Mouse (Mus musculus) hindbrain, embryonic 12.5 days (tissue): ENCODE data around the gene Smyd5. TPM values are rescaled to one million over a fixed set of nuclear protein-coding genes. Genes with fewer than 3 reads are reported as not detected.

Source experiments
- ATAC-seq: fragments of 200-750 bp; cut with Nextera tagmentation; 2 replicates; pipeline ENCODE4 v1.8.0; 2017; ENCODE audit warnings: moderate TSS enrichment; ENCODE audit not compliant: low FRiP score
- H3K27ac ChIP-seq: fragments of 300-500 bp; sonication (generic); 2 replicates; pipeline ENCODE4 v1.5.1; 2016; ENCODE audit warnings: mild to moderate bottlenecking
- H3K27me3 ChIP-seq: fragments of 300-500 bp; sonication (generic); 2 replicates; pipeline ENCODE4 v1.6.1; 2016; ENCODE audit warnings: mild to moderate bottlenecking
- H3K36me3 ChIP-seq: fragments of 300-500 bp; sonication (generic); 2 replicates; pipeline ENCODE4 v1.6.1; 2016; ENCODE audit warnings: mild to moderate bottlenecking
- H3K4me1 ChIP-seq: fragments of 300-500 bp; sonication (generic); 2 replicates; pipeline ENCODE4 v1.6.1; 2016
- H3K4me2 ChIP-seq: fragments of 300-500 bp; sonication (generic); replicated peaks from 2 replicates; pipeline ENCODE4 v1.6.1; 2016; ENCODE audit warnings: mild to moderate bottlenecking
- H3K4me3 ChIP-seq: fragments of 300-500 bp; sonication (generic); 2 replicates; pipeline ENCODE4 v1.5.1; 2016; ENCODE audit warnings: mild to moderate bottlenecking
- H3K9ac ChIP-seq: fragments of 300-500 bp; sonication (generic); 2 replicates; pipeline ENCODE4 v1.6.1; 2016; ENCODE audit warnings: mild to moderate bottlenecking, moderate library complexity
- H3K9me3 ChIP-seq: fragments of 300-500 bp; sonication (generic); replicated peaks from 2 replicates; pipeline ENCODE4 v1.6.1; 2016; ENCODE audit warnings: mild to moderate bottlenecking
- WGBS: fragments of 180-500 bp; shearing (Covaris S2); methylation state at CpG from one replicate; pipeline ENCODE4 v1.1.7; 2016; 5-methylcytosine and 5-hydroxymethylcytosine counted together
- polyA plus RNA-seq: library from polyadenylated mRNA; unstranded; fragments of >200 nt; fragmentation: Nextera tagmentation; extraction: Ambion mirVana; gene quantifications from 2 replicates; pipeline ENCODE4 v1.2.1, GENCODE M21; 2016

Gene Smyd5
- polyA plus RNA-seq, 1 experiment from 2014 or later, result 59.8 TPM

DNA sequence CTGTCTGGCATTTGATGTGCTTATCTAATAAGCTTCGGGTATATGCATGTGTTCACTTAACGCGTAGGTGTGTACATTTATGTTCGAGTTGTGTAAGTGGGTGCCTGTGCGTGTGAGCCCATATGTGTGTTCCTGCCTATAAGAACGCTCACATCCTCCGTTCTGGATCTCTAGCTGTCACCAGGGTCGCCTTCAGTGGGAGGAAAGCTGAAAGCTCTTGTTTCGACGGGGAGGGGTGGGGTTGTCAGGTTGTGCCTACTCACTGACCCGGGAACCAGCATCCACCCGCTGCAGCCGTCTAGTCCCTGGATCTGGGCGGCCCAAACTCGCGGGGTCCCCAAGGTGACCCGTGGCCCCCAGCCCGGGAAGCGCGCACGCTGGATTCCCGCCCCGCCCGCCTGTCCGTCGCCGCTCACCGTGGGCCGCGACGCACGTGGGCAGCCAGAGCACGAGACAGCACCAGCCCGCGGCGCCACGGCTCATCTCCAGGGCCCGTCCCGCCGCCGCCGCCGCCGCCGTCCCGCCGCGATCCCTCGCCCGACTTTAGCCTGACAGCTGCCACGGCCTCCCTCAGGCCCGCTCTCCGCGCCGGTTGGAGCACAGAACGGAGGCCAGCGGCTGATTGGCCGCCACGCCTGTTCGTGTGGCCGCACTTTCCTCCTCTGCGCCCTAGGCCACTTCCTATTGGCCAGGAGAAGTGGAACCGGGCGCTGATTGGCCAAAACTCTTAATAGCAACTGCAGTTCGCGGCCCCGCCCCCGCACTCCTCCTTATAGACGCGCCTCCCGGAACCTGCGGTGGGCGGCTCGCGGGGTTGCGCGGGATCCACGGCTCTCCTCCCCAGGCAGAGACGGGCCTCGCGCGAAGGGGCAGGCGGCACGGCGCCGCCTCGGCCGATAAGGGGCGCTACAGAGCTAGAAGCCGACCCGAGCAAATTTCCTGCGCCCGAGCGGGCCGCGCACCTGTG, 19.2 kb downstream of the Smyd5 start, which contains the start of gene Cct7:
TSS of gene Cct7 (plus strand) at position 818 of the 967 bp plus-strand sequence.
- Histone ChIP-seq H3K36me3 (peaks cover 18% of the 10 kb centered on the region), H3K4me3 (peak within 1 kb of the TSS; percentile 79), H3K27ac (peak within 1 kb of the TSS; percentile 96), H3K9me3 (no peaks in the 10 kb centered on the region), H3K27me3 (no peaks in the 10 kb centered on the region), H3K4me1 (peaks cover 30% of the 10 kb centered on the region), H3K4me2 (peak within 1 kb of the TSS; percentile 83), H3K9ac (peak within 1 kb of the TSS; percentile 91)
- 3% methylated on average over 94 of the region's 96 CpGs for WGBS
- peak; percentile 95 for ATAC-seq

GRCm38 (mm10) chr6:85451664-85452410, 20.0 kb downstream of the Smyd5 start, which contains the start of gene Pradc1:
Gene Pradc1 (minus strand): TSS chr6:85451970.
- ATAC-seq, result peak; percentile 93
- under 1% methylated on average over 54 of the region's 54 CpGs for WGBS
- H3K27me3 ChIP-seq, result no peaks in the 10 kb centered on the region
- H3K4me1 ChIP-seq, result peaks cover 37% of the 10 kb centered on the region
- peak within 1 kb of the TSS; percentile 91 for H3K9ac ChIP-seq
- peak within 1 kb of the TSS; percentile 96 for H3K27ac ChIP-seq
- peaks cover 9% of the 10 kb centered on the region for H3K36me3 ChIP-seq
- peak within 1 kb of the TSS; percentile 79 for H3K4me3 ChIP-seq
- peak within 1 kb of the TSS; percentile 83 for H3K4me2 ChIP-seq
- H3K9me3 ChIP-seq, result no peaks in the 10 kb centered on the region

- ATAC-seq, result no peak
- H3K9me3 ChIP-seq, result no peaks in the 10 kb centered on the region
- H3K4me1 ChIP-seq, result peaks cover 37% of the 10 kb centered on the region
Measured at GRCm38 (mm10) chr6:85452411-85452665, 20.5 kb downstream of the Smyd5 start.

GRCm38 (mm10) chr6:85452816-85453215, 21.0 kb downstream of the Smyd5 start:
- ATAC-seq, result no peak
- Histone ChIP-seq H3K36me3 (no peaks in the 10 kb centered on the region), H3K4me3 (peak overlapping the region; percentile 79), H3K27ac (0 out of 2 replicates have a peak overlapping the region, but pooled peaks have one; percentile 96), H3K9me3 (no peaks in the 10 kb centered on the region), H3K27me3 (no peaks in the 10 kb centered on the region), H3K4me1 (peaks cover 37% of the 10 kb centered on the region), H3K9ac (peak overlapping the region; percentile 91), H3K4me2 (peak overlapping the region; percentile 83)
- WGBS, result 10% methylated on average over 7 of the region's 7 CpGs

More at GRCm38 (mm10) chr6:85452411-85452665, 20.5 kb downstream of the Smyd5 start:
- no peaks in the 10 kb centered on the region for H3K27me3 ChIP-seq
- peak overlapping the region; percentile 79 for H3K4me3 ChIP-seq
- peak overlapping the region; percentile 83 for H3K4me2 ChIP-seq
- peak overlapping the region; percentile 91 for H3K9ac ChIP-seq
- H3K27ac ChIP-seq, result peak overlapping the region; percentile 96
- peaks cover 4% of the 10 kb centered on the region; the same call in 1 of the 2 replicates for H3K36me3 ChIP-seq
- 1% methylated on average over 15 of the region's 15 CpGs for WGBS

GRCm38 (mm10) chr6:85459621-85460020, 27.8 kb downstream of the Smyd5 start:
- H3K27ac ChIP-seq, result no peak overlapping the region
- no peak overlapping the region for H3K4me2 ChIP-seq
- peaks cover 57% of the 10 kb centered on the region for H3K36me3 ChIP-seq
- no peak for ATAC-seq
- WGBS, result 85% methylated on average over 2 of the region's 2 CpGs
- no peaks in the 10 kb centered on the region for H3K27me3 ChIP-seq
- no peaks in the 10 kb centered on the region for H3K9me3 ChIP-seq
- H3K4me3 ChIP-seq, result no peak overlapping the region
- H3K4me1 ChIP-seq, result peaks cover 12% of the 10 kb centered on the region
- H3K9ac ChIP-seq, result no peak overlapping the region

DNA sequence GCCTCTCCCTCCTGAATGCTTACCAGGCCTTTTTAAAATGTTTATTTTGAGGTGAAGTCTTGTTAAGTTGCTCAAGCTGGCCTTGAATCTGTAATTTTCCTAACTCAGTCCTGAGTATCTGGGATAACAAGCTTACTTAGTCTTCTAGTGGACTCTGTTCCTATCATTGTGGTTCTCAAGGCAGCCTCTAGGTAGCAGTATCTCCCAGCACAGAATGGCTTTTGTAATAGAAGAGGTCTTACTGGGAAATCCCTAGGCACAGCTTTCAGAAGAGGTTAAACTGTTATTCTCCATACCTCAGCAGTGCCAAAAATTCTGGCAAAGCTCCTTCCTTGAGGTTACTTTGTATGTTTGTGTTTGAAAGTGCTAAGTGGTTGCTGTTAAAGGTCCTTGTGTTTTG, 33.6 kb downstream of the Smyd5 start:
- Histone ChIP-seq H3K9me3 (no peaks in the 10 kb centered on the region), H3K27ac (no peak overlapping the region), H3K4me1 (no peaks in the 10 kb centered on the region), H3K36me3 (peaks cover 97% of the 10 kb centered on the region), H3K4me2 (no peak overlapping the region), H3K27me3 (no peaks in the 10 kb centered on the region), H3K9ac (no peak overlapping the region), H3K4me3 (no peak overlapping the region)
- no peak for ATAC-seq

DNA sequence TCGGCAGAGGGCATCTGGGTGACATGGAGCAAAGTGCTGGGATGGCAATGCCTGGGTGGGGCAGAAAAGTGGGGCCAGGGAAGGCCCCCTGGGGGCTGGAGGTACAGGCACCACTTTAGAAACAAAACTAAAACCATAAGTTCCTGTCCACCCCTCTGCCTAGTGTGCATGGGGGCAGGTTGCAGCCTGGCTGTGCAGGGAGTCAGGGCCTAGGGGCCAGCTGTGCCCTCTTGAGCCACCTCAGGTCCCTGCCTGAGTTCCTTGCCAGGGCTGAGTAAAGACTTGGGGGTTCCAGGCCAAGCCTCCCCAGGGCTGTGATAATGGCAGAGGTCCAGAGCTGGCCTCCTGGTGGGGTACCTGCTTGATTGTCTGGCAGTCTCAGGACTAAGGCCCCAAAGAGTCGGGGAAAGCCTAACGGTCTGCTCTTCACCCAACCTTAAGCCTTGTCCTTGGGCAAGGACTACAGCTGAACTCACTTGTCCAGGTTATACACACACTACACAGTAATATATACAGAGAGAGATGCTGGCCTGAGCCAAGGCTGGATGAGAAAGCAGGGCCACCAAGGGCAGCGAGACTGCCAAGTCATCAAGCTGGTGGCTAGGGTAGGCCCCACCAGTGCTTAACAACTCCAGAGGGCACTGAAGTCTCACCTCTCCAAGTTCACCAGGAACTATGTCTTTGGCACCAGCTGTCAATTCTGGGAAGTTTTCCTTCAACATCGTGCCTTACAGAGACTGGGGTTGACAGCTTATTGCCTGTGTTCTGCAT, 38.1 kb downstream of the Smyd5 start:
- no peak for ATAC-seq
- H3K4me1 ChIP-seq, result 0 out of 2 replicates have a peak, but pooled peaks cover 3% of the 10 kb centered on the region
- no peak overlapping the region for H3K9ac ChIP-seq
- peaks cover 58% of the 10 kb centered on the region for H3K36me3 ChIP-seq
- no peaks in the 10 kb centered on the region for H3K27me3 ChIP-seq
- WGBS, result 74% methylated on average over 5 of the region's 5 CpGs
- no peak overlapping the region for H3K27ac ChIP-seq
- no peak overlapping the region for H3K4me3 ChIP-seq
- no peak overlapping the region for H3K4me2 ChIP-seq
- no peaks in the 10 kb centered on the region for H3K9me3 ChIP-seq

DNA sequence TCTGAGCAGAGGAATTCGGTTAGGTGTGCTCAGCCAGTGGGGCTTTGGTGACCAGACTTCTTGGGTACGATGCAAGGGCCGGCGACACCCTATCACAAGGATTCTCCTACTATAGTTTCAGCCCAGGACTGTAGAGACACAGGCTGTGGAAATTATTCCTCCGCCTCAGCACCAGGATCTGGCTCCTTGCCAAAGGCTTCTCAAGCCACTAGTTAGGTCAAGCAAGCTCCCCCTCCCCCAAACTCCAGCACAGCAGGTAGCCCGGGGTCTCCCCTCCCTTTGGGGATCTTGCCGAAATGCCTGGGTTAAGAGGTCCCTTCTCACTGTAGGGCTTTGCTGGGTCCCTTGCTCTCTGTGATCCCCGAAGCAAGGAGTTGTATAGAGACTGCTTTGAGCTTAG, 40.2 kb downstream of the Smyd5 start:
- ATAC-seq, result no peak
- Histone ChIP-seq H3K9me3 (no peaks in the 10 kb centered on the region), H3K27ac (no peak overlapping the region), H3K27me3 (0 out of 2 replicates have a peak, but pooled peaks cover 3% of the 10 kb centered on the region), H3K36me3 (peaks cover 37% of the 10 kb centered on the region), H3K4me3 (no peak overlapping the region), H3K4me1 (0 out of 2 replicates have a peak, but pooled peaks cover 3% of the 10 kb centered on the region), H3K9ac (no peak overlapping the region), H3K4me2 (no peak overlapping the region)
- WGBS, result 55% methylated on average over 8 of the region's 8 CpGs

- peaks cover 31% of the 10 kb centered on the region for H3K36me3 ChIP-seq
- WGBS, result 58% methylated on average over 5 of the region's 5 CpGs
- no peak overlapping the region for H3K27ac ChIP-seq
- H3K4me3 ChIP-seq, result no peak overlapping the region
- no peak for ATAC-seq
- H3K9ac ChIP-seq, result no peak overlapping the region
- H3K4me2 ChIP-seq, result no peak overlapping the region
- no peaks in the 10 kb centered on the region for H3K9me3 ChIP-seq
- 0 out of 2 replicates have a peak, but pooled peaks cover 3% of the 10 kb centered on the region for H3K4me1 ChIP-seq
- peaks cover 6% of the 10 kb centered on the region for H3K27me3 ChIP-seq
Measured at GRCm38 (mm10) chr6:85472542-85472941, 40.8 kb downstream of the Smyd5 start.

- 89% methylated on average over 3 of the region's 3 CpGs for WGBS
- no peak for ATAC-seq
- H3K4me2 ChIP-seq, result no peak overlapping the region
- no peak overlapping the region for H3K27ac ChIP-seq
- H3K9ac ChIP-seq, result no peak overlapping the region
- no peak overlapping the region for H3K4me3 ChIP-seq
- peaks cover 19% of the 10 kb centered on the region for H3K27me3 ChIP-seq
- no peaks in the 10 kb centered on the region for H3K9me3 ChIP-seq
- H3K4me1 ChIP-seq, result 0 out of 2 replicates have a peak, but pooled peaks cover 3% of the 10 kb centered on the region
- H3K36me3 ChIP-seq, result 0 out of 2 replicates have a peak, but pooled peaks cover 6% of the 10 kb centered on the region
Measured at GRCm38 (mm10) chr6:85475581-85475980, 43.8 kb downstream of the Smyd5 start.

GRCm38 (mm10) chr6:85477366-85477917, 45.7 kb downstream of the Smyd5 start:
- Histone ChIP-seq H3K27me3 (peaks cover 25% of the 10 kb centered on the region), H3K9ac (no peak overlapping the region), H3K9me3 (no peaks in the 10 kb centered on the region), H3K4me2 (no peak overlapping the region), H3K27ac (no peak overlapping the region), H3K4me3 (no peak overlapping the region), H3K36me3 (0 out of 2 replicates have a peak, but pooled peaks cover 6% of the 10 kb centered on the region), H3K4me1 (no peaks in the 10 kb centered on the region)
- 0 out of 2 replicates have a peak, but pooled peaks have one; percentile 26 for ATAC-seq
- WGBS, result 38% methylated on average over 10 of the region's 10 CpGs
